Mouse (Mus musculus) heart, embryonic 13.5 days (tissue): ENCODE data around the gene Ankrd13b. TPM values are rescaled to one million over a fixed set of nuclear protein-coding genes. Genes with fewer than 3 reads are reported as not detected.

Experiments used
- ATAC-seq: fragments of 200-750 bp; cut with Nextera tagmentation; 2 replicates; pipeline ENCODE4 v1.8.0; 2017; ENCODE audit warnings: moderate TSS enrichment; ENCODE audit not compliant: insufficient number of reproducible peaks, low FRiP score, low TSS enrichment; ENCODE audit errors: extremely low read depth
- H3K27ac ChIP-seq: fragments of 300-500 bp; sonication (generic); replicated peaks from 2 replicates; pipeline ENCODE4 v1.5.1; 2015; ENCODE audit warnings: moderate library complexity, mild to moderate bottlenecking, inconsistent platforms
- H3K27me3 ChIP-seq: fragments of 300-500 bp; sonication (generic); replicated peaks from 2 replicates; pipeline ENCODE4 v1.6.1; 2015; ENCODE audit warnings: mild to moderate bottlenecking, inconsistent platforms
- H3K36me3 ChIP-seq: fragments of 300-500 bp; sonication (generic); 2 replicates; pipeline ENCODE4 v1.6.1; 2015; ENCODE audit warnings: mild to moderate bottlenecking, inconsistent platforms
- H3K4me1 ChIP-seq: fragments of 300-500 bp; sonication (generic); 2 replicates; pipeline ENCODE4 v1.6.1; 2015; ENCODE audit warnings: inconsistent platforms
- H3K4me2 ChIP-seq: fragments of 300-500 bp; sonication (generic); 2 replicates; pipeline ENCODE4 v1.6.1; 2015; ENCODE audit warnings: inconsistent platforms, mild to moderate bottlenecking, moderate library complexity
- H3K4me3 ChIP-seq: fragments of 300-500 bp; sonication (generic); 2 replicates; pipeline ENCODE4 v1.5.1; 2015; ENCODE audit warnings: moderate library complexity, mild to moderate bottlenecking, inconsistent platforms
- H3K9ac ChIP-seq: fragments of 300-500 bp; sonication (generic); 2 replicates; pipeline ENCODE4 v1.6.1; 2015; ENCODE audit warnings: inconsistent platforms, mild to moderate bottlenecking, moderate library complexity
- H3K9me3 ChIP-seq: fragments of 300-500 bp; sonication (generic); 2 replicates; pipeline ENCODE4 v1.6.1; 2016; ENCODE audit warnings: inconsistent platforms
- WGBS: fragments of 180-500 bp; shearing (Covaris S2); methylation state at CpG from one replicate; pipeline ENCODE4 v1.1.7; 2015; ENCODE audit warnings: mixed read lengths; 5-methylcytosine and 5-hydroxymethylcytosine counted together
- polyA plus RNA-seq: library from polyadenylated mRNA; unstranded; fragments of >200 nt; fragmentation: Nextera tagmentation; extraction: Ambion mirVana; gene quantifications from 2 replicates; pipeline ENCODE4 v1.2.1, GENCODE M21; 2015

Ankrd13b gene
- polyA plus RNA-seq, 1 experiment from 2014 or later, result 2.6 TPM

- Histone ChIP-seq H3K27ac (no peak overlapping the region), H3K9ac (no peak overlapping the region), H3K36me3 (peaks cover 87% of the 10 kb centered on the region), H3K27me3 (no peaks in the 10 kb centered on the region), H3K4me3 (no peak overlapping the region), H3K4me2 (no peak overlapping the region), H3K9me3 (no peaks in the 10 kb centered on the region), H3K4me1 (peaks cover 25% of the 10 kb centered on the region)
- ATAC-seq, result no peak
- 83% methylated on average over 14 of the region's 14 CpGs for WGBS
Measured at GRCm38 (mm10) chr11:77506273-77506672, 16.8 kb upstream of the Ankrd13b start.

- WGBS, result 88% methylated on average over 22 of the region's 22 CpGs
- H3K9ac ChIP-seq, result no peak overlapping the region
- H3K27me3 ChIP-seq, result no peaks in the 10 kb centered on the region
- no peak overlapping the region for H3K27ac ChIP-seq
- no peak overlapping the region for H3K4me3 ChIP-seq
- ATAC-seq, result no peak
- H3K4me1 ChIP-seq, result peaks cover 32% of the 10 kb centered on the region
- H3K4me2 ChIP-seq, result no peak overlapping the region
- no peaks in the 10 kb centered on the region for H3K9me3 ChIP-seq
- H3K36me3 ChIP-seq, result peaks cover 93% of the 10 kb centered on the region
Measured at GRCm38 (mm10) chr11:77505291-77505980, 16.0 kb upstream of the Ankrd13b start.

- 90% methylated on average over 19 of the region's 19 CpGs for WGBS
- H3K9me3 ChIP-seq, result no peaks in the 10 kb centered on the region
- H3K27me3 ChIP-seq, result no peaks in the 10 kb centered on the region
- no peak for ATAC-seq
- no peak overlapping the region for H3K9ac ChIP-seq
- H3K27ac ChIP-seq, result no peak overlapping the region
- H3K36me3 ChIP-seq, result peaks cover 93% of the 10 kb centered on the region
- peaks cover 34% of the 10 kb centered on the region for H3K4me1 ChIP-seq
- no peak overlapping the region for H3K4me2 ChIP-seq
- H3K4me3 ChIP-seq, result no peak overlapping the region
Measured at GRCm38 (mm10) chr11:77504377-77504776, 14.9 kb upstream of the Ankrd13b start.

- H3K4me1 ChIP-seq, result peaks cover 32% of the 10 kb centered on the region
- H3K27me3 ChIP-seq, result no peaks in the 10 kb centered on the region
- no peak overlapping the region for H3K4me2 ChIP-seq
- ATAC-seq, result no peak
- peaks cover 92% of the 10 kb centered on the region for H3K36me3 ChIP-seq
- 0 out of 2 replicates have a peak overlapping the region, but pooled peaks have one; percentile 18 for H3K27ac ChIP-seq
- no peaks in the 10 kb centered on the region for H3K9me3 ChIP-seq
- H3K4me3 ChIP-seq, result no peak overlapping the region
- 78% methylated on average over 3 of the region's 3 CpGs for WGBS
- H3K9ac ChIP-seq, result peak overlapping the region; percentile 1
Measured at GRCm38 (mm10) chr11:77503511-77503910, 14.0 kb upstream of the Ankrd13b start.

GRCm38 (mm10) chr11:77502481-77502880 is 13.0 kb upstream of the Ankrd13b start:
- Histone ChIP-seq H3K9me3 (no peaks in the 10 kb centered on the region), H3K9ac (peak overlapping the region; percentile 1; the same call in 1 of the 2 replicates), H3K4me3 (no peak overlapping the region), H3K36me3 (peaks cover 86% of the 10 kb centered on the region), H3K4me2 (no peak overlapping the region), H3K4me1 (peaks cover 35% of the 10 kb centered on the region), H3K27me3 (no peaks in the 10 kb centered on the region), H3K27ac (no peak overlapping the region)
- no peak for ATAC-seq
- 78% methylated on average over 6 of the region's 6 CpGs for WGBS

- no peak for ATAC-seq
- H3K4me1 ChIP-seq, result peaks cover 40% of the 10 kb centered on the region
- H3K9ac ChIP-seq, result no peak overlapping the region
- no peak overlapping the region for H3K4me3 ChIP-seq
- no peaks in the 10 kb centered on the region for H3K9me3 ChIP-seq
- 89% methylated on average over 4 of the region's 4 CpGs for WGBS
- H3K4me2 ChIP-seq, result no peak overlapping the region
- H3K27me3 ChIP-seq, result no peaks in the 10 kb centered on the region
- H3K36me3 ChIP-seq, result peaks cover 82% of the 10 kb centered on the region
- H3K27ac ChIP-seq, result no peak overlapping the region
Measured at GRCm38 (mm10) chr11:77501971-77502370, 12.5 kb upstream of the Ankrd13b start.

- Histone ChIP-seq H3K9me3 (no peaks in the 10 kb centered on the region), H3K27ac (no peak overlapping the region), H3K4me3 (no peak overlapping the region), H3K27me3 (no peaks in the 10 kb centered on the region), H3K4me1 (peaks cover 46% of the 10 kb centered on the region), H3K36me3 (peaks cover 76% of the 10 kb centered on the region), H3K9ac (peak overlapping the region; percentile 40; the same call in 1 of the 2 replicates), H3K4me2 (no peak overlapping the region)
- 19% methylated on average over 5 of the region's 5 CpGs for WGBS
- no peak for ATAC-seq
Measured at GRCm38 (mm10) chr11:77501392-77501791, 11.9 kb upstream of the Ankrd13b start.

- Histone ChIP-seq H3K4me3 (no peak overlapping the region), H3K4me1 (peaks cover 53% of the 10 kb centered on the region), H3K9me3 (no peaks in the 10 kb centered on the region), H3K27ac (no peak overlapping the region), H3K9ac (peak overlapping the region; percentile 40; the same call in 1 of the 2 replicates), H3K27me3 (no peaks in the 10 kb centered on the region), H3K4me2 (no peak overlapping the region), H3K36me3 (peaks cover 71% of the 10 kb centered on the region)
- WGBS, result 83% methylated on average over 17 of the region's 17 CpGs
- no peak for ATAC-seq
Measured at GRCm38 (mm10) chr11:77500361-77501325, 11.2 kb upstream of the Ankrd13b start.

- ATAC-seq, result no peak
- 0 out of 2 replicates have a peak overlapping the region, but pooled peaks have one; percentile 73 for H3K9ac ChIP-seq
- H3K27ac ChIP-seq, result no peak overlapping the region
- H3K4me1 ChIP-seq, result peaks cover 66% of the 10 kb centered on the region
- 85% methylated on average over 7 of the region's 7 CpGs for WGBS
- peaks cover 58% of the 10 kb centered on the region for H3K36me3 ChIP-seq
- no peaks in the 10 kb centered on the region for H3K27me3 ChIP-seq
- no peaks in the 10 kb centered on the region for H3K9me3 ChIP-seq
- H3K4me3 ChIP-seq, result no peak overlapping the region
- no peak overlapping the region for H3K4me2 ChIP-seq
Measured at GRCm38 (mm10) chr11:77499354-77499753, 9.9 kb upstream of the Ankrd13b start.

- H3K4me1 ChIP-seq, result peaks cover 71% of the 10 kb centered on the region
Measured at GRCm38 (mm10) chr11:77498261-77499139, 9.0 kb upstream of the Ankrd13b start.

More at GRCm38 (mm10) chr11:77498261-77499139, 9.0 kb upstream of the Ankrd13b start:
- peaks cover 49% of the 10 kb centered on the region for H3K36me3 ChIP-seq
- no peaks in the 10 kb centered on the region for H3K9me3 ChIP-seq
- 69% methylated on average over 12 of the region's 12 CpGs for WGBS
- H3K4me3 ChIP-seq, result no peak overlapping the region
- H3K9ac ChIP-seq, result peak overlapping the region; percentile 73
- H3K27me3 ChIP-seq, result no peaks in the 10 kb centered on the region
- ATAC-seq, result no peak
- peak overlapping the region; percentile 93 for H3K27ac ChIP-seq
- H3K4me2 ChIP-seq, result peak overlapping the region; percentile 36
